Mouse (Mus musculus) gastrocnemius, postnatal 25 days (tissue): ENCODE measurements around the gene Gm20481. TPM values are rescaled to one million over a fixed set of nuclear protein-coding genes. Genes with fewer than 3 reads are reported as not detected.

ENCODE experiments used
- total RNA-seq, 2 experiments: library from RNA; stranded (reverse); gene quantifications; 1 replicate in 1 of 2; 2 replicates in 1 of 2; pipeline ENCODE4 v1.2.3; 2021

Gm20481 gene
- total RNA-seq, 2 experiments from 2014 or later, result not detected

Other genes with a start within 250 kb of the Gm20481 start
- 10 to 100 TPM in 1 of 2 experiments, 1 to 10 TPM in 1; 1.1 to 22.1 TPM for gene C4b, start 226.0 kb upstream of the Gm20481 start, total RNA-seq
- gene Cyp21a1, start 165.4 kb upstream of the Gm20481 start, total RNA-seq, result under 1 TPM in 1 of 2 experiments, not detected in 1; 0.16 TPM
- 1 to 10 TPM; 7.0 to 7.2 TPM for gene Stk19, start 133.0 kb upstream of the Gm20481 start, total RNA-seq
- gene Dxo, start 132.9 kb upstream of the Gm20481 start, total RNA-seq, result 10 to 100 TPM in 1 of 2 experiments, 1 to 10 TPM in 1; 7.6 to 10.5 TPM
- gene Skiv2l, start 119.7 kb upstream of the Gm20481 start, total RNA-seq, result 10 to 100 TPM; 18.0 to 18.9 TPM
- gene Nelfe, start 119.5 kb upstream of the Gm20481 start, total RNA-seq, result 1 to 10 TPM; 7.7 to 8.9 TPM
- 1 to 10 TPM in 1 of 2 experiments, under 1 TPM in 1; 0.95 to 8.2 TPM for gene Cfb, start 107.4 kb upstream of the Gm20481 start, total RNA-seq
- gene Zbtb12, start 90.4 kb upstream of the Gm20481 start, total RNA-seq, result 1 to 10 TPM; 5.0 to 5.2 TPM
- gene Gm20547, start 87.9 kb upstream of the Gm20481 start, total RNA-seq, result not detected
- 1 to 10 TPM; 2.6 to 2.9 TPM for gene C2, start 71.6 kb upstream of the Gm20481 start, total RNA-seq
- gene Ehmt2, start 71.4 kb upstream of the Gm20481 start, total RNA-seq, result 10 to 100 TPM; 25.5 to 26.4 TPM
- gene Slc44a4, start 55.4 kb upstream of the Gm20481 start, total RNA-seq, result not detected
- gene Neu1, start 38.7 kb upstream of the Gm20481 start, total RNA-seq, result 1 to 10 TPM; 8.5 to 9.3 TPM
- gene Hspa1b, start 10.7 kb upstream of the Gm20481 start, total RNA-seq, result 1 to 10 TPM; 4.4 to 6.7 TPM
- gene Hspa1a, start 2.2 kb downstream of the Gm20481 start, total RNA-seq, result 1 to 10 TPM; 5.9 to 8.1 TPM
- gene Hspa1l, start 2.8 kb downstream of the Gm20481 start, total RNA-seq, result 10 to 100 TPM; 21.5 to 31.8 TPM
- 10 to 100 TPM; 15.0 to 15.4 TPM for gene Lsm2, start 11.9 kb downstream of the Gm20481 start, total RNA-seq
- gene Vars, start 31.1 kb downstream of the Gm20481 start, total RNA-seq, result 10 to 100 TPM; 29.4 to 31.2 TPM
- 1 to 10 TPM; 9.0 to 9.6 TPM for gene Vwa7, start 46.7 kb downstream of the Gm20481 start, total RNA-seq
- gene Sapcd1, start 58.1 kb downstream of the Gm20481 start, total RNA-seq, result under 1 TPM in 1 of 2 experiments, not detected in 1; 0.31 TPM
- gene Msh5, start 76.8 kb downstream of the Gm20481 start, total RNA-seq, result under 1 TPM; 0.67 to 0.72 TPM
- gene Clic1, start 80.1 kb downstream of the Gm20481 start, total RNA-seq, result 10 to 100 TPM; 12.4 to 18.6 TPM
- 10 to 100 TPM; 11.1 to 13.3 TPM for gene Ddah2, start 89.1 kb downstream of the Gm20481 start, total RNA-seq
- gene Ly6g6c, start 95.5 kb downstream of the Gm20481 start, total RNA-seq, result not detected
- not detected for gene Mpig6b, start 96.3 kb downstream of the Gm20481 start, total RNA-seq
- not detected for gene Ly6g6e, start 107.0 kb downstream of the Gm20481 start, total RNA-seq
- gene Ly6g6d, start 108.2 kb downstream of the Gm20481 start, total RNA-seq, result under 1 TPM; 0.51 to 0.72 TPM
- not detected for gene Ly6g6f, start 115.7 kb downstream of the Gm20481 start, total RNA-seq
- 10 to 100 TPM; 61.9 to 62.4 TPM for gene Abhd16a, start 119.4 kb downstream of the Gm20481 start, total RNA-seq
- gene Ly6g5c, start 138.4 kb downstream of the Gm20481 start, total RNA-seq, result not detected
- gene Ly6g5b, start 145.5 kb downstream of the Gm20481 start, total RNA-seq, result not detected
- gene Gpank1, start 151.5 kb downstream of the Gm20481 start, total RNA-seq, result 1 to 10 TPM; 7.1 to 8.4 TPM
- gene Csnk2b, start 152.1 kb downstream of the Gm20481 start, total RNA-seq, result 100 to 1,000 TPM; 149 to 158 TPM
- gene D17H6S53E, start 156.5 kb downstream of the Gm20481 start, total RNA-seq, result 10 to 100 TPM; 19.5 to 22.6 TPM
- not detected for gene Apom, start 162.1 kb downstream of the Gm20481 start, total RNA-seq
- gene Bag6, start 165.3 kb downstream of the Gm20481 start, total RNA-seq, result 100 to 1,000 TPM; 180 to 197 TPM
- 100 to 1,000 TPM in 1 of 2 experiments, 10 to 100 TPM in 1; 93.3 to 102 TPM for gene Prrc2a, start 195.0 kb downstream of the Gm20481 start, total RNA-seq
- gene Aif1, start 206.2 kb downstream of the Gm20481 start, total RNA-seq, result 1 to 10 TPM in 1 of 2 experiments, under 1 TPM in 1; 0.97 to 1.4 TPM
- under 1 TPM in 1 of 2 experiments, not detected in 1; 0.78 TPM for gene Lst1, start 218.5 kb downstream of the Gm20481 start, total RNA-seq
- not detected for gene Ltb, start 224.5 kb downstream of the Gm20481 start, total RNA-seq
- gene Tnf, start 232.1 kb downstream of the Gm20481 start, total RNA-seq, result under 1 TPM in 1 of 2 experiments, not detected in 1; 0.18 TPM
- under 1 TPM in 1 of 2 experiments, not detected in 1; 0.32 TPM for gene Lta, start 235.4 kb downstream of the Gm20481 start, total RNA-seq